ENCODE assay signal across 30 mouse cellular contexts in genomic region chr1:156702151-156702550, GRCm38 (mm10).
"Had no signal": no experiment of that assay in that cellular context is flagged by ENCODE, and none has a peak within 500 bp of the region (broad histone marks: within the 10 kb centered on the region; RNA-seq: fewer than 3 reads in every experiment).

No protein-coding gene starts in this region.

- H3K4me1 ChIP-seq: limb, embryonic 10.5 days; limb, embryonic 12.5 days; limb, embryonic 13.5 days; limb, embryonic 15.5 days; lung, embryonic 15.5 days; midbrain, embryonic 10.5 days; midbrain, embryonic 12.5 days; midbrain, embryonic 13.5 days; midbrain, embryonic 15.5 days; neural tube, embryonic 12.5 days had no signal

- H3K4me2 ChIP-seq: limb, embryonic 12.5 days; limb, embryonic 13.5 days; limb, embryonic 15.5 days; liver, embryonic 11.5 days; liver, embryonic 12.5 days; liver, embryonic 13.5 days; liver, embryonic 15.5 days; lung, embryonic 14.5 days; lung, embryonic 15.5 days; midbrain, embryonic 11.5 days; midbrain, embryonic 12.5 days; midbrain, embryonic 13.5 days; midbrain, embryonic 15.5 days; neural tube, embryonic 12.5 days had no signal

- H3K9me3 ChIP-seq: limb, embryonic 10.5 days; limb, embryonic 12.5 days; limb, embryonic 13.5 days; limb, embryonic 15.5 days; liver, embryonic 12.5 days; liver, embryonic 13.5 days; liver, embryonic 15.5 days; lung, embryonic 15.5 days; megakaryocyte, embryonic 14.5 days; midbrain, embryonic 10.5 days; midbrain, embryonic 12.5 days; midbrain, embryonic 13.5 days; midbrain, embryonic 15.5 days; neural tube, embryonic 12.5 days had no signal

- H3K27me3 ChIP-seq: limb, embryonic 12.5 days; limb, embryonic 13.5 days; limb, embryonic 15.5 days; liver, embryonic 12.5 days; liver, embryonic 13.5 days; liver, embryonic 15.5 days; lung, embryonic 15.5 days; megakaryocyte, embryonic 14.5 days; midbrain, embryonic 12.5 days; midbrain, embryonic 13.5 days; midbrain, embryonic 15.5 days; neural tube, embryonic 12.5 days had no signal

- DNase-seq: left cerebral cortex, postnatal 4 days; liver; liver, embryonic 13.5 days; liver, postnatal 0 days; lung, adult 18-20 months; lung, adult 2 months; lung, embryonic 14.5 days; lung, postnatal 10 days; lung, postnatal 14 days; lung, postnatal 36 days; lung, postnatal 4 days; midbrain, embryonic 14.5 days had no signal

- H3K9ac ChIP-seq: limb, embryonic 12.5 days; limb, embryonic 13.5 days; limb, embryonic 15.5 days; liver, embryonic 12.5 days; liver, embryonic 13.5 days; liver, embryonic 14.5 days; liver, embryonic 15.5 days; liver, postnatal 0 days; lung, embryonic 14.5 days; lung, embryonic 15.5 days; midbrain, embryonic 12.5 days; midbrain, embryonic 13.5 days; midbrain, embryonic 15.5 days; neural tube, embryonic 12.5 days had no signal

- H3K27ac ChIP-seq: limb, embryonic 10.5 days; limb, embryonic 12.5 days; limb, embryonic 13.5 days; limb, embryonic 15.5 days; liver, embryonic 12.5 days; liver, embryonic 13.5 days; liver, embryonic 14.5 days; liver, embryonic 15.5 days; lung, embryonic 15.5 days; macrophage; midbrain, embryonic 10.5 days; midbrain, embryonic 12.5 days; midbrain, embryonic 13.5 days; midbrain, embryonic 15.5 days; neural tube, embryonic 12.5 days had no signal

- H3K4me3 ChIP-seq: limb, embryonic 10.5 days; limb, embryonic 12.5 days; limb, embryonic 13.5 days; limb, embryonic 15.5 days; liver, embryonic 12.5 days; liver, embryonic 13.5 days; liver, embryonic 15.5 days; lung, embryonic 15.5 days; megakaryocyte, embryonic 14.5 days; midbrain, embryonic 10.5 days; midbrain, embryonic 12.5 days; midbrain, embryonic 13.5 days; midbrain, embryonic 15.5 days; myocyte; neural tube, embryonic 12.5 days had no signal
